In the genomic region with DNA sequence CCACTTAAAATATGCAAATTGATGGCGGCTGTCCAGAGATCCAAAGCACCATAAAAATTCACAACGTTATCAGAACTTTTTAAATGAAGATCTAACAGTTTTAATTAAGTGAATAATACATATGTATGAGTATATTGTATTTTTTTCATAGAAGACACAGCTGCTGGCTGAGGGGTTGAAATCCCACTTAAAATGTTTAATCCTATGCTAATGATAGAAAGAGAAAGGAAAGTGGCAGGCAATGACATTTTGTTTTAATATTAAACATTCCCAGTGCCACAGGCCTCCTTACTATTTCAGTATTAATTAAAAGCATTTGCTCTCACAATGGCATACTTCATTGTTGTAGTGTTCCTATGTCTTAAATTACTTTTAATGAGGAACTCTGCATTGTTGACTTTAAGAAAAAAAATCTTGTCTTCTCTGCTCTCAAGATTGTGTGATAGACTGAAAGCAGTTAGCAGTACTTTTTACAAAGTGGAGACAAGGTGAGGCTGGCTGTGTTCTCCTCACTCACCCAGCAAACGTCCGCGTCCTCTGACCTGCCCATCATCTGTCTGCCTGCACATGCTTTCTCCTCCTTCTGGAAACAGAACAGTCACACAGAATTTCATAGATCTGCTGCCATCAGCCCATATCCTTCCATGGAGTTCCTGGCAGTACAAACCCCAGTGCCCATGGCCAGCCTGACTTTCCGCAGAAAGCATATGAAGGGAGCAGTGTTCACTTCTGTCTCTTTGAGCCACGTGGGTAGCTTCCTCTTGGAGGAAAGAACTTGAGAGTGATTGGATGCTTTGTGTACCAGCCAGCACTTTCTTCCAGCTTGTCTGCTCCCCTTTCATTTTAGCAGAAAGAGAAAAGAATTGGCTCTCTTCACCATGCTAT, we compare ENCODE assay signal across 17 mouse cellular contexts.
DNase-seq lines count a peak whose midpoint lies in the region; ATAC-seq and TF ChIP-seq lines count a peak whose summit lies in the region.
"Had no signal": no experiment of that assay in that cellular context is flagged by ENCODE, and none has a peak within 500 bp of the region (broad histone marks: within the 10 kb centered on the region; RNA-seq: fewer than 3 reads in every experiment).

No protein-coding gene starts in this region.

- 0 out of 2 replicates have a peak, but pooled peaks have one; percentile 42 for ATAC-seq in hindbrain, embryonic 16.5 days
- ATAC-seq in embryonic facial prominence, embryonic 15.5 days (ENCODE audit: insufficient number of reproducible peaks, low FRiP score, low TSS enrichment, low read depth): no peak
- ATAC-seq: activated CD4-positive, CD25-positive, alpha-beta regulatory T cell, adult 4 months; intestine, postnatal 0 days had no signal

- no peak for DNase-seq in hindbrain, embryonic 10.5 days (ENCODE audit: low spot score)
- no peak for DNase-seq in midbrain, embryonic 10.5 days (ENCODE audit: low spot score)
- no peak for DNase-seq in gastrocnemius, adult 2 months
- DNase-seq in right cerebral cortex, postnatal 4 days: no peak
- no peak for DNase-seq in right cerebral cortex, adult 18-20 months
- DNase-seq: adrenal gland, postnatal 25 days; cerebellum, postnatal 14 days had no signal

- H3K4me3 ChIP-seq in hindbrain, embryonic 16.5 days (ENCODE audit: low read length): no peak overlapping the region
- H3K4me3 ChIP-seq in hindbrain, embryonic 10.5 days: no peak overlapping the region
- H3K4me3 ChIP-seq in embryonic facial prominence, embryonic 15.5 days (replicated peaks): no peak overlapping the region
- H3K4me3 ChIP-seq in midbrain, embryonic 10.5 days: no peak overlapping the region
- H3K4me3 ChIP-seq in olfactory bulb, adult 2 months (ENCODE audit: insufficient read depth, low read depth, low read length): no peak overlapping the region
- H3K4me3 ChIP-seq in gastrocnemius, adult 2 months: no peak overlapping the region
- H3K4me3 ChIP-seq: hindbrain, embryonic 12.5 days; layer of hippocampus, adult 2 months; neural tube, embryonic 15.5 days had no signal

- intact Hi-C loops in gastrocnemius, adult 2 months (cut with DNase I): no loop called here

- H3K9ac ChIP-seq in hindbrain, embryonic 16.5 days (ENCODE audit: low read depth, low read length): no peak overlapping the region
- no peak overlapping the region for H3K9ac ChIP-seq in embryonic facial prominence, embryonic 15.5 days
- H3K9ac ChIP-seq: hindbrain, embryonic 12.5 days; liver, embryonic 14.5 days; neural tube, embryonic 15.5 days had no signal

- no peak for TF ChIP-seq CTCF in olfactory bulb, adult 2 months (IDR thresholded peaks at IDR 0.05; ENCODE audit: insufficient read depth, low read depth, low read length)
- TF ChIP-seq CTCF in gastrocnemius, adult 2 months (IDR thresholded peaks at IDR 0.05): no peak

- no peak for TF ChIP-seq POLR2A in olfactory bulb, adult 2 months (IDR thresholded peaks at IDR 0.05; ENCODE audit: insufficient read depth, low read depth, low read length)

- H3K27me3 ChIP-seq in hindbrain, embryonic 16.5 days (replicated peaks; ENCODE audit: control insufficient read depth, insufficient read depth, low read length): no peaks in the 10 kb centered on the region
- H3K27me3 ChIP-seq in hindbrain, embryonic 10.5 days (ENCODE audit: insufficient read depth, poor library complexity, severe bottlenecking): no peaks in the 10 kb centered on the region
- H3K27me3 ChIP-seq in embryonic facial prominence, embryonic 15.5 days: no peaks in the 10 kb centered on the region
- no peaks in the 10 kb centered on the region for H3K27me3 ChIP-seq in midbrain, embryonic 10.5 days (ENCODE audit: low read depth, poor library complexity, severe bottlenecking)
- H3K27me3 ChIP-seq: hindbrain, embryonic 12.5 days; neural tube, embryonic 15.5 days had no signal

- 56% methylated on average over 7 of the region's 7 CpGs for WGBS in hindbrain, embryonic 16.5 days
- WGBS in hindbrain, embryonic 10.5 days: 71% methylated on average over 7 of the region's 7 CpGs
- 38% methylated on average over 7 of the region's 7 CpGs for whole genome bisulfite sequencing in embryonic facial prominence, embryonic 15.5 days
- WGBS in midbrain, embryonic 10.5 days: 73% methylated on average over 7 of the region's 7 CpGs
- 26% methylated on average over 7 of the region's 7 CpGs for WGBS in olfactory bulb, adult 2 months

- no peak overlapping the region for H3K4me2 ChIP-seq in hindbrain, embryonic 16.5 days (ENCODE audit: low read length)
- no peak overlapping the region; the same call in 1 of the 2 replicates for H3K4me2 ChIP-seq in embryonic facial prominence, embryonic 15.5 days (replicated peaks)
- H3K4me2 ChIP-seq: hindbrain, embryonic 12.5 days; neural tube, embryonic 15.5 days had no signal

- H3K36me3 ChIP-seq in hindbrain, embryonic 16.5 days (ENCODE audit: control insufficient read depth, insufficient read depth, low read length): no peaks in the 10 kb centered on the region
- no peaks in the 10 kb centered on the region for H3K36me3 ChIP-seq in hindbrain, embryonic 10.5 days
- no peaks in the 10 kb centered on the region for H3K36me3 ChIP-seq in embryonic facial prominence, embryonic 15.5 days
- H3K36me3 ChIP-seq in midbrain, embryonic 10.5 days: no peaks in the 10 kb centered on the region
- H3K36me3 ChIP-seq: hindbrain, embryonic 12.5 days; neural tube, embryonic 15.5 days had no signal

- peaks cover 4% of the 10 kb centered on the region for H3K9me3 ChIP-seq in hindbrain, embryonic 16.5 days (ENCODE audit: control insufficient read depth, low read length)
- H3K9me3 ChIP-seq in hindbrain, embryonic 10.5 days: no peaks in the 10 kb centered on the region
- no peaks in the 10 kb centered on the region for H3K9me3 ChIP-seq in embryonic facial prominence, embryonic 15.5 days (replicated peaks)
- no peaks in the 10 kb centered on the region for H3K9me3 ChIP-seq in midbrain, embryonic 10.5 days (replicated peaks)
- H3K9me3 ChIP-seq: hindbrain, embryonic 12.5 days; neural tube, embryonic 15.5 days had no signal

- no peak overlapping the region for H3K27ac ChIP-seq in hindbrain, embryonic 16.5 days (ENCODE audit: low read depth, low read length)
- no peak overlapping the region for H3K27ac ChIP-seq in hindbrain, embryonic 10.5 days
- peak overlapping the region; percentile 51; the same call in 1 of the 2 replicates for H3K27ac ChIP-seq in embryonic facial prominence, embryonic 15.5 days (replicated peaks)
- H3K27ac ChIP-seq in midbrain, embryonic 10.5 days (replicated peaks): peak overlapping the region; percentile 46; the same call in 1 of the 2 replicates
- peak overlapping the region; percentile 80 for H3K27ac ChIP-seq in olfactory bulb, adult 2 months (ENCODE audit: insufficient read depth, low read depth, low read length)
- H3K27ac ChIP-seq in gastrocnemius, adult 2 months: no peak overlapping the region
- H3K27ac ChIP-seq: hindbrain, embryonic 12.5 days; kidney, postnatal 0 days; layer of hippocampus, adult 2 months; liver, embryonic 14.5 days; neural tube, embryonic 15.5 days had no signal

- H3K4me1 ChIP-seq in hindbrain, embryonic 16.5 days (ENCODE audit: control insufficient read depth, insufficient read depth, low read depth, low read length): no peaks in the 10 kb centered on the region
- no peaks in the 10 kb centered on the region for H3K4me1 ChIP-seq in hindbrain, embryonic 10.5 days (replicated peaks)
- H3K4me1 ChIP-seq in embryonic facial prominence, embryonic 15.5 days: peaks cover 17% of the 10 kb centered on the region
- H3K4me1 ChIP-seq in midbrain, embryonic 10.5 days: 0 out of 2 replicates have a peak, but pooled peaks cover 9% of the 10 kb centered on the region
- peaks cover 5% of the 10 kb centered on the region for H3K4me1 ChIP-seq in olfactory bulb, adult 2 months (ENCODE audit: control insufficient read depth, insufficient read depth, low read length)
- H3K4me1 ChIP-seq: hindbrain, embryonic 12.5 days; neural tube, embryonic 15.5 days had no signal

Comparison
In these comparisons a context has a peak if more than half of its experiments do, and no peak if none do; other contexts are left out.
1. H3K27ac ChIP-seq: peak in embryonic facial prominence, embryonic 15.5 days (single experiment), midbrain, embryonic 10.5 days (single experiment) and olfactory bulb, adult 2 months (single experiment); none in hindbrain, embryonic 16.5 days (single experiment), hindbrain, embryonic 10.5 days (single experiment) and gastrocnemius, adult 2 months (single experiment).